Comparison of ENCODE assay signal across 18 mouse cellular contexts in the genomic region with DNA sequence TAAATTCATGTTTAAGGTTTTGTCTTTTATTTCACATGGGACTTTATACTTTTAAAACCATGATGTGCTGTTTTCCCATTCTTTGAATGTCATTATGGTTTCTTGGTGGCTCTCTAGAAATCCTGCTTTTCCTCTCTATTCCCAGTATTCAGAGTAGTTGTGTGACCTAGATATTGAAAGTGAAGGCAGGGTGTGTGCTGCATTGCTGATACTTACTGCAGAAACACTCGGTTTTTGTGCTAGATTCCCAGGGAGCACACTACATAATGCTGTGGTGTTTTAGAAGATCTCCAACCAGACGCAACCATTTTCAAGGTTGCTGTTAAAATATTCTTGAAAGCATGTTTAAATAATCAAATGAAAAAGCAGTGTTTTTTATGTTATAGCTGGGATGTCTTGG.
A peak's percentile ranks its signal among the peaks of the same experiment; 100 is the strongest.
DNase-seq lines count a peak whose midpoint lies in the region; ATAC-seq and TF ChIP-seq lines count a peak whose summit lies in the region.
"Had no signal": no experiment of that assay in that cellular context is flagged by ENCODE, and none has a peak within 500 bp of the region (broad histone marks: within the 10 kb centered on the region; RNA-seq: fewer than 3 reads in every experiment).

No protein-coding gene starts in this region.

- no peaks in the 10 kb centered on the region for H3K9me3 ChIP-seq in hindbrain, postnatal 0 days (ENCODE audit: low read length)
- no peaks in the 10 kb centered on the region for H3K9me3 ChIP-seq in hindbrain, embryonic 10.5 days
- H3K9me3 ChIP-seq: embryonic facial prominence, embryonic 13.5 days; forebrain, embryonic 12.5 days; heart, embryonic 12.5 days; hindbrain, embryonic 12.5 days had no signal

- ATAC-seq in hindbrain, postnatal 0 days = 0 out of 2 replicates have a peak, but pooled peaks have one; percentile 38
- ATAC-seq: intestine, embryonic 16.5 days had no signal

- H3K4me3 ChIP-seq in hindbrain, postnatal 0 days (ENCODE audit: low read length) = no peak overlapping the region
- no peak overlapping the region for H3K4me3 ChIP-seq in hindbrain, embryonic 10.5 days
- H3K4me3 ChIP-seq in gastrocnemius, adult 2 months = no peak overlapping the region
- H3K4me3 ChIP-seq: embryonic facial prominence, embryonic 13.5 days; forebrain, embryonic 12.5 days; heart, embryonic 12.5 days; hindbrain, embryonic 12.5 days had no signal

- H3K36me3 ChIP-seq in hindbrain, postnatal 0 days (ENCODE audit: insufficient read depth, low read length) = no peaks in the 10 kb centered on the region
- H3K36me3 ChIP-seq in hindbrain, embryonic 10.5 days = no peaks in the 10 kb centered on the region
- H3K36me3 ChIP-seq: embryonic facial prominence, embryonic 13.5 days; forebrain, embryonic 12.5 days; heart, embryonic 12.5 days; hindbrain, embryonic 12.5 days had no signal

- intact Hi-C loops in gastrocnemius, adult 2 months (cut with DNase I) = no loop called here

- no peaks in the 10 kb centered on the region for H3K4me1 ChIP-seq in hindbrain, postnatal 0 days (ENCODE audit: insufficient read depth, low read length)
- H3K4me1 ChIP-seq in hindbrain, embryonic 10.5 days (replicated peaks) = no peaks in the 10 kb centered on the region
- H3K4me1 ChIP-seq: embryonic facial prominence, embryonic 13.5 days; forebrain, embryonic 12.5 days; heart, embryonic 12.5 days; hindbrain, embryonic 12.5 days had no signal

- no peak overlapping the region for H3K9ac ChIP-seq in hindbrain, postnatal 0 days (replicated peaks; ENCODE audit: low read length)
- H3K9ac ChIP-seq: embryonic facial prominence, embryonic 13.5 days; forebrain, embryonic 12.5 days; heart, embryonic 12.5 days; hindbrain, embryonic 12.5 days had no signal

- DNase-seq in hindbrain, postnatal 0 days (ENCODE audit: low spot score) = peak; percentile 4
- no peak for DNase-seq in hindbrain, embryonic 10.5 days (ENCODE audit: low spot score)
- DNase-seq in brain, adult 2 months (ENCODE audit: low read depth, low spot score) = peak; percentile 24
- peak; percentile 6 for DNase-seq in brain, embryonic 14.5 days (ENCODE audit: low read depth)
- peak; percentile 13 for DNase-seq in retina, embryonic 14.5 days (ENCODE audit: low spot score)
- no peak for DNase-seq in gastrocnemius, adult 2 months
- no peak for DNase-seq in gastrocnemius, postnatal 25 days
- DNase-seq: adrenal gland, adult 8-10 months; adrenal gland, postnatal 36 days; cerebellum, adult 11-12 months; cerebellum, adult 9-10 months; cerebellum, postnatal 25 days; gastrocnemius, postnatal 14 days had no signal

- TF ChIP-seq CTCF in hindbrain, postnatal 0 days (IDR thresholded peaks at IDR 0.05; ENCODE audit: low read depth) = no peak
- TF ChIP-seq CTCF in brain, embryonic 14.5 days (IDR thresholded peaks at IDR 0.05; ENCODE audit: borderline replicate concordance, extremely low read depth, insufficient read depth, insufficient read length) = no peak
- no peak for TF ChIP-seq CTCF in gastrocnemius, adult 2 months (IDR thresholded peaks at IDR 0.05)

- H3K27me3 ChIP-seq in hindbrain, postnatal 0 days (ENCODE audit: insufficient read depth, low read length) = no peaks in the 10 kb centered on the region
- H3K27me3 ChIP-seq in hindbrain, embryonic 10.5 days (ENCODE audit: insufficient read depth, poor library complexity, severe bottlenecking) = no peaks in the 10 kb centered on the region
- H3K27me3 ChIP-seq: embryonic facial prominence, embryonic 13.5 days; forebrain, embryonic 12.5 days; heart, embryonic 12.5 days; hindbrain, embryonic 12.5 days had no signal

- H3K27ac ChIP-seq in hindbrain, postnatal 0 days = no peak overlapping the region
- H3K27ac ChIP-seq in hindbrain, embryonic 10.5 days = no peak overlapping the region
- no peak overlapping the region for H3K27ac ChIP-seq in gastrocnemius, adult 2 months
- H3K27ac ChIP-seq: embryonic facial prominence, embryonic 13.5 days; forebrain, embryonic 12.5 days; hindbrain, embryonic 12.5 days had no signal

- no peak overlapping the region for H3K4me2 ChIP-seq in hindbrain, postnatal 0 days (ENCODE audit: low read depth, low read length)
- H3K4me2 ChIP-seq: embryonic facial prominence, embryonic 13.5 days; forebrain, embryonic 12.5 days; heart, embryonic 12.5 days; hindbrain, embryonic 12.5 days had no signal

- TF ChIP-seq POLR2A in brain, embryonic 14.5 days (IDR thresholded peaks at IDR 0.05; ENCODE audit: borderline replicate concordance, extremely low read depth, insufficient read depth, insufficient read length, poor library complexity, severe bottlenecking) = no peak

- WGBS in hindbrain, postnatal 0 days = 60% methylated on average over 2 of the region's 2 CpGs
- 81% methylated on average over 2 of the region's 2 CpGs for whole genome bisulfite sequencing in hindbrain, embryonic 10.5 days

Comparison
In these comparisons a context has a peak if more than half of its experiments do, and no peak if none do; other contexts are left out.
1. DNase-seq: peak in hindbrain, postnatal 0 days (single experiment), brain, adult 2 months (single experiment), brain, embryonic 14.5 days (single experiment) and retina, embryonic 14.5 days (single experiment); none in hindbrain, embryonic 10.5 days (single experiment), gastrocnemius, adult 2 months (single experiment) and gastrocnemius, postnatal 25 days (single experiment).